Mouse (Mus musculus) myocyte (in vitro differentiated cells): Measurements from ENCODE around the gene Fmnl3.

Experiments used
- CEBPB ChIP-seq: IDR thresholded peaks from 2 replicates; pipeline ENCODE4 v1.6.1; 2011; ENCODE audit warnings: mild to moderate bottlenecking, moderate library complexity; ENCODE audit not compliant: poor library complexity, insufficient read depth, severe bottlenecking
- E2F4 ChIP-seq: IDR thresholded peaks from one replicate; pipeline ENCODE4 v1.6.1; 2011; ENCODE audit warnings: mild to moderate bottlenecking, control low read depth, moderate library complexity; ENCODE audit not compliant: insufficient read depth
- MAX ChIP-seq: IDR thresholded peaks from one replicate; pipeline ENCODE4 v1.6.1; 2011; ENCODE audit warnings: low read depth, mild to moderate bottlenecking, control low read depth
- MYOD1 ChIP-seq, 3 experiments: IDR thresholded peaks; one replicate each; pipeline ENCODE4 v1.6.1; 2011; ENCODE audit warnings: control low read depth in 2 of 3, low read depth in 2 of 3, mild to moderate bottlenecking in 2 of 3, moderate library complexity in 1 of 3; ENCODE audit not compliant: insufficient read length in 2 of 3, control insufficient read depth in 1 of 3
- POLR2A ChIP-seq: IDR thresholded peaks from one replicate; pipeline ENCODE4 v1.6.1; 2011; ENCODE audit warnings: low read depth, mild to moderate bottlenecking, control low read depth, moderate library complexity; ENCODE audit not compliant: insufficient read length
- POLR2AphosphoS2 ChIP-seq: IDR thresholded peaks from one replicate; pipeline ENCODE4 v1.6.1; 2011; ENCODE audit warnings: low read depth, control low read depth; ENCODE audit not compliant: insufficient read length
- REST ChIP-seq: IDR thresholded peaks from one replicate; pipeline ENCODE4 v1.6.1; 2011; ENCODE audit warnings: mild to moderate bottlenecking, control low read depth, moderate library complexity; ENCODE audit not compliant: insufficient read depth, insufficient read length
- SRF ChIP-seq: IDR thresholded peaks from one replicate; pipeline ENCODE4 v1.6.1; 2011; ENCODE audit warnings: low read depth; ENCODE audit not compliant: control insufficient read depth, insufficient read length
- TCF12 ChIP-seq: IDR thresholded peaks from one replicate; pipeline ENCODE4 v1.6.1; 2011; ENCODE audit warnings: mild to moderate bottlenecking, control low read depth; ENCODE audit not compliant: poor library complexity, insufficient read depth, severe bottlenecking
- USF1 ChIP-seq: IDR thresholded peaks from one replicate; pipeline ENCODE4 v1.6.1; 2011; ENCODE audit warnings: low read depth, mild to moderate bottlenecking, control low read depth, moderate library complexity

DNA sequence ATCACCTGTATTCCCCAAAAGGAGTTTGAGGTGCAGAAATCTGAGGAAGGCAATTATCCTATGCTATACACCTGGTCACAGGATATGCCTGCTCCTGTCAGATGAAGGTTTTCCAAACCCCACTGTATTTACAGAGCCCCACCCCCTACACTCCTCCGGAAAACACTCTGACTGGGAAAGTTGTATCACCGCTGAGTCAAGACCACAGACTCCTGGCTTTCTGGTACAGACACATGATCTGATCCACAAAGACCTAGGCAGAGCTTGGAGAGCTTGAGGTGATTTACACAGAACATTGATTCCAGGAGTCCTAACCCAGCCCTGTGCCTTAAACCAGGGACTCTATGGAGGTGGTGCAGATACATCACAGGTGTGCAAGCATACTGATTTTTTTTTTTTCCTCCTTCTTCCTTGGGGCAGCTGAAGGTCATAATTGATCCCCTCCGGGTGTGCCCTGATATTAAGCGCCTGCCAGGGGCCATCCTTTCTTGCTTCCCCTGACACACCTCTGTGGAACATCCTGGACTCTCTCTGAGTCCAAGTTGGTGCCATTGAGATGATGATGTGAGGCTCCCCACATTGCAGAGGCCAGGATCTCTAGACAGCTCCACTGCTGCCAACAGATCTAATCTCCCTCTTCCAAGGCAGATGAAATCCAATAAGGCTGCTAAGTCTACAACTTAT is 1.6 kb downstream of the Fmnl3 start:
- TF ChIP-seq E2F4, result no peak
- no peak for TF ChIP-seq POLR2A
- no peak for TF ChIP-seq POLR2AphosphoS2
- TF ChIP-seq TCF12, result no peak
- TF ChIP-seq USF1, result peak; percentile 69
- no peak for TF ChIP-seq REST
- TF ChIP-seq MYOD1 (IDR thresholded peaks at IDR 0.05; ENCODE audit: control insufficient read depth in 1 of 3, insufficient read length in 2 of 3, low read depth in 2 of 3), result no peak
- no peak for TF ChIP-seq SRF
- no peak for TF ChIP-seq CEBPB
- TF ChIP-seq MAX, result no peak
